Mouse (Mus musculus) hindbrain, postnatal 0 days (tissue): ENCODE measurements around the gene Stard13. TPM values are rescaled to one million over a fixed set of nuclear protein-coding genes. Genes with fewer than 3 reads are reported as not detected.

Source experiments
- ATAC-seq: fragments of 200-750 bp; cut with Nextera tagmentation; 2 replicates; pipeline ENCODE4 v1.8.0; 2017; ENCODE audit warnings: mild to moderate bottlenecking, moderate TSS enrichment, moderate library complexity
- DNase-seq: peaks from one replicate; pipeline ENCODE4 v3.0.0-alpha.2; 2015; ENCODE audit warnings: low spot score
- H3K27ac ChIP-seq: fragments of 300-500 bp; sonication (generic); 2 replicates; pipeline ENCODE4 v1.5.1; 2014; ENCODE audit warnings: mild to moderate bottlenecking
- H3K27me3 ChIP-seq: fragments of 300-500 bp; sonication (generic); 2 replicates; pipeline ENCODE4 v1.6.1; 2014; ENCODE audit warnings: low read length, mixed read lengths; ENCODE audit not compliant: insufficient read depth
- H3K36me3 ChIP-seq: fragments of 300-500 bp; sonication (generic); 2 replicates; pipeline ENCODE4 v1.6.1; 2014; ENCODE audit warnings: low read length, mixed read lengths; ENCODE audit not compliant: insufficient read depth
- H3K4me1 ChIP-seq: fragments of 300-500 bp; sonication (generic); 2 replicates; pipeline ENCODE4 v1.6.1; 2014; ENCODE audit warnings: antibody characterized with exemption, low read length, mixed read lengths; ENCODE audit not compliant: insufficient read depth
- H3K4me2 ChIP-seq: fragments of 300-500 bp; sonication (generic); 2 replicates; pipeline ENCODE4 v1.6.1; 2014; ENCODE audit warnings: low read depth, mild to moderate bottlenecking, low read length, moderate library complexity, mixed read lengths
- H3K4me3 ChIP-seq: fragments of 300-500 bp; sonication (generic); 2 replicates; pipeline ENCODE4 v1.5.1; 2014; ENCODE audit warnings: low read length
- H3K9ac ChIP-seq: fragments of 300-500 bp; sonication (generic); replicated peaks from 2 replicates; pipeline ENCODE4 v1.6.1; 2014; ENCODE audit warnings: mild to moderate bottlenecking, low read length, moderate library complexity, mixed read lengths
- H3K9me3 ChIP-seq: fragments of 300-500 bp; sonication (generic); 2 replicates; pipeline ENCODE4 v1.6.1; 2016; ENCODE audit warnings: low read length, mixed read lengths
- CTCF ChIP-seq: IDR thresholded peaks from 2 replicates; pipeline ENCODE4 v1.5.1; 2016; ENCODE audit warnings: antibody characterized with exemption, control low read depth, low read depth
- WGBS: fragments of 180-500 bp; shearing (Covaris S2); extraction: QIAGEN DNeasy Blood & Tissue Kit; methylation state at CpG from one replicate; pipeline ENCODE4 v1.1.7; 2014; 5-methylcytosine and 5-hydroxymethylcytosine counted together
- polyA plus RNA-seq: library from polyadenylated mRNA; unstranded; fragments of >200 nt; fragmentation: Nextera tagmentation; extraction: Ambion mirVana; gene quantifications from 2 replicates; pipeline ENCODE4 v1.2.1, GENCODE M21; 2015
- total RNA-seq: library from RNA; depleted of rRNA; stranded (reverse); fragments of >200 nt; gene quantifications from 2 replicates; pipeline ENCODE4 v1.2.3, GENCODE M21; 2014

Gene Stard13
- total and polyA plus RNA-seq, 2 experiments from 2014 or later = 2.8 to 14.7 TPM

- no peaks in the 10 kb centered on the region for H3K36me3 ChIP-seq
- WGBS = 77% methylated on average over 7 of the region's 7 CpGs
- ATAC-seq (no peak), DNase-seq (no peak)
- no peak overlapping the region for H3K4me3 ChIP-seq
- no peak overlapping the region for H3K4me2 ChIP-seq
- peaks cover 5% of the 10 kb centered on the region for H3K4me1 ChIP-seq
- TF ChIP-seq CTCF = no peak
- H3K9ac ChIP-seq = no peak overlapping the region
- H3K27me3 ChIP-seq = no peaks in the 10 kb centered on the region
- no peak overlapping the region for H3K27ac ChIP-seq
- no peaks in the 10 kb centered on the region for H3K9me3 ChIP-seq
Measured at GRCm38 (mm10) chr5:151022026-151022425, 211.6 kb downstream of the Stard13 start.

GRCm38 (mm10) chr5:151020831-151021230 is 212.8 kb downstream of the Stard13 start:
- Histone ChIP-seq H3K27me3 (no peaks in the 10 kb centered on the region), H3K4me1 (peaks cover 5% of the 10 kb centered on the region), H3K27ac (no peak overlapping the region), H3K4me2 (no peak overlapping the region), H3K36me3 (no peaks in the 10 kb centered on the region), H3K4me3 (no peak overlapping the region), H3K9me3 (no peaks in the 10 kb centered on the region), H3K9ac (no peak overlapping the region)
- WGBS = 69% methylated on average over 14 of the region's 14 CpGs
- DNase-seq (no peak), ATAC-seq (no peak)
- no peak for TF ChIP-seq CTCF

DNA sequence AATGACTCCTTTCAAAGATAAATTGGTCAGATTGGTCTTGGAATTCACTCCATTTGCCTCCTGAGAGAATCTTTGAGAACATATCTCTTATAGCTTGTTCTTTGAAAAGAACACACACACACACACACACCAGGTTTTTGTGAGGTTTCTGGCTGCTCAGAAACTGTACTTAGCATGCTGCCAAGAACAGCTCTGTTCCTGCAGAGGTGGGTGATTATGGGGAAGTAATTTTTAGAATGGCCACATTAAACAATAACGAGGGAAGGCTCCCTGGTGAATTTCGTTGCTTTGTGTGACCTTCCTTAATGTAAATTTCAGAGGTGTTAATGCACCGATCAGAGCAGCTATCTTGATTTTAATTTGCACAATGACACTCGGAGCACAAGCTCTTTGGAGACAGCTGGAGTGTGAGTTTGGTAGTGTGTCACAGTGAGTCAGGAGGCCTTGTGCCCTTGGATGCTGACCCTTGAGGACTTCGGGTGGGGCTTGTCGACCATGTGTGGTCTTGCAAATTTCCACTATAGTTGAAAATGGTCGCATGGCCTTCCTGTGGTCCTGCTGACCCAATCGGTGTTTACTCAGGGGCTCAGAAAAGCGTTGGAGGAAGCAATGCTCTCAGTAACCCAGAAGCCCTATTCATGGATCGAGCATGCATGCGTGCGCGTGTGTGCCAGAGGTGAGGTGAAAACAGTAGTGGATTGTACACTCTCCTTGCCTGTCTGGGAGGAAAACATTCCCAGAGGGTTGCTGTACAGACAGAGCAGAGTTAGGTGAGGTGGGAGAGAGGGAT is 213.4 kb downstream of the Stard13 start:
- Histone ChIP-seq H3K9me3 (no peaks in the 10 kb centered on the region), H3K27me3 (no peaks in the 10 kb centered on the region), H3K27ac (no peak overlapping the region), H3K9ac (no peak overlapping the region), H3K36me3 (no peaks in the 10 kb centered on the region), H3K4me2 (no peak overlapping the region), H3K4me3 (no peak overlapping the region), H3K4me1 (peaks cover 5% of the 10 kb centered on the region)
- no peak for TF ChIP-seq CTCF
- no peak for ATAC-seq
- no peak for DNase-seq
- 63% methylated on average over 13 of the region's 13 CpGs for WGBS

DNA sequence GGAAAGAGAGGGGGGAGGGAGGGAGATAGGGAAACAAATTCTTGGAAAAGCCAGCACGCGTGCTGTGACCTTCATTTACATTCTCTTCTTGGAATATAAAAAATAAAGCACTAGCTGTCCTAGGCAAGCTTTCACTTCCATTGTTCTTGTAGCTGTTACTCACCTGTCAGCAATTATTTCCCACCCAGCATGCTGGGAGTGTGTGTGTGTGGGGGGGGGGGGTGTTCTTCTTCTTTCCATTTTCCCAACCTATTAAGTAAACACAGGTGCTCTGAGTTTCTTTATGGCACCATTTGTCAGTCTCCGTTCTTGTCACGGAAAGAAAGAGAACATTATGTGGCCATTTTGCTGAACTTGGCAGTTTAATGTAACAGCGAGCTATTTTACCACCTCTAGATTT is 214.7 kb downstream of the Stard13 start:
- H3K27me3 ChIP-seq = no peaks in the 10 kb centered on the region
- no peak overlapping the region for H3K9ac ChIP-seq
- H3K4me1 ChIP-seq = peaks cover 5% of the 10 kb centered on the region
- H3K4me2 ChIP-seq = no peak overlapping the region
- TF ChIP-seq CTCF = no peak
- ATAC-seq = no peak
- no peak overlapping the region for H3K27ac ChIP-seq
- H3K9me3 ChIP-seq = no peaks in the 10 kb centered on the region
- no peak for DNase-seq
- no peak overlapping the region for H3K4me3 ChIP-seq
- no peaks in the 10 kb centered on the region for H3K36me3 ChIP-seq
- 67% methylated on average over 5 of the region's 5 CpGs for WGBS

DNA sequence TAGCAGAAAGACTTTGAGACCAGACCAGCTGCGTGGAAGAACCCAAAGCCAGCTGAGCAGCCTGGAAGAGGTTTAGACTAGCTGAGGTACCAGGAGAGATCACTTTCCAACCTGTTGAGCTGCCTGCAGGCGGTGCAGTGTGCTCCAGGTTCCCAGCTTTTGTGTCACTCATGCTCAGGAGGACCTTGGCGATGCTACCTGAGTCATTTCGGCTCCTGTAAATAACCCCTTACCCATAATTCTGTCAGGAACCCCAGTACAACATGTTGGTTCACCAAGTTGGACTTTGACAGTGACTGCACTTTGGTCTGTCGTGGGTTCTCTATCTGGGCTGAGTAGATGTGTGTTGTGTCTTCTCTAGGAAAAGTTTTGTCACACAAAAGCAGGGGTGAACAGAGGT is 215.2 kb downstream of the Stard13 start:
- no peak overlapping the region for H3K27ac ChIP-seq
- H3K9ac ChIP-seq = no peak overlapping the region
- no peaks in the 10 kb centered on the region for H3K36me3 ChIP-seq
- H3K9me3 ChIP-seq = no peaks in the 10 kb centered on the region
- H3K4me1 ChIP-seq = peaks cover 5% of the 10 kb centered on the region
- no peaks in the 10 kb centered on the region for H3K27me3 ChIP-seq
- no peak overlapping the region for H3K4me2 ChIP-seq
- no peak overlapping the region for H3K4me3 ChIP-seq
- no peak for DNase-seq
- ATAC-seq = no peak
- 79% methylated on average over 5 of the region's 5 CpGs for WGBS
- TF ChIP-seq CTCF = no peak

DNA sequence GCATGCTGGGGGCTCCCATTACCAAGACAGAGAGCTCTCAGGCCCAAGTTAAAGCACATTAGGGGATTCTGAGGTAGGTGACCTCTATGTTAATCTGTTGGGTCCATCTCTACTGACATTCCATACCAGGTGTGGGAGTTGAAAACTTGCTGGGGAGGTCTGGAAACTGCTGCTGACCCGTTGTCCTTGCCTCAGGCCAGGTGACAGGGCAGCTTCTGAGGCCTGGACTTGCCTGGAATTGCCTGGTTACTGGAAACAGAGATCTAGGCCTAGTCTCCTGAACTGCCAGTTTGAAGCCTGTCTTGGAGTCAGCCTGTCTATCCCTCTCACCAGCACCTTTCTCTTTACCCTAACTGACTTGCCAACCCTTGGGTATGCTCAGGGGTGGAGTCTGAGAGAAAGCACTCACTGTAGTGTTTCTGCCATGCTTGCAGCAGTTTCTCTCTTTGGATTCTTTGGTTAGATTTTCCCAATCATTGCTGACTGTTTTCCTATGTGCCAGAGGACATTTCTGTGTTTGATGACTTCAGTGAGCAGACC is 229.3 kb downstream of the Stard13 start:
- Histone ChIP-seq H3K4me3 (no peak overlapping the region), H3K36me3 (no peaks in the 10 kb centered on the region), H3K9me3 (no peaks in the 10 kb centered on the region), H3K4me2 (no peak overlapping the region), H3K4me1 (no peaks in the 10 kb centered on the region), H3K27ac (no peak overlapping the region), H3K27me3 (no peaks in the 10 kb centered on the region), H3K9ac (no peak overlapping the region)
- no peak for DNase-seq
- no peak for TF ChIP-seq CTCF
- 81% methylated on average over 1 of the region's 1 CpGs for WGBS
- ATAC-seq = no peak

GRCm38 (mm10) chr5:151002051-151002450 is 231.6 kb downstream of the Stard13 start:
- no peaks in the 10 kb centered on the region for H3K4me1 ChIP-seq
- H3K36me3 ChIP-seq = no peaks in the 10 kb centered on the region
- H3K27me3 ChIP-seq = no peaks in the 10 kb centered on the region
- WGBS = 97% methylated on average over 4 of the region's 4 CpGs
- no peak overlapping the region for H3K4me2 ChIP-seq
- no peak for DNase-seq
- ATAC-seq = no peak
- no peak overlapping the region for H3K27ac ChIP-seq
- TF ChIP-seq CTCF = no peak
- no peaks in the 10 kb centered on the region for H3K9me3 ChIP-seq
- H3K9ac ChIP-seq = no peak overlapping the region
- H3K4me3 ChIP-seq = no peak overlapping the region
